Mouse (Mus musculus): ENCODE measurements around the gene Gm8334. TPM values are rescaled to one million over a fixed set of nuclear protein-coding genes. Genes with fewer than 3 reads are reported as not detected.
"Not testable (repeated sequence)": the region's sequence is repeated elsewhere in the genome, so short reads cannot be mapped to it uniquely, and the experiment has no call there.

Gene Gm8334
- total RNA-seq (2021) = not detected
- long read RNA-seq, experiment 1 = 0 reads
- long read RNA-seq, experiment 2 = 0 reads

DNA sequence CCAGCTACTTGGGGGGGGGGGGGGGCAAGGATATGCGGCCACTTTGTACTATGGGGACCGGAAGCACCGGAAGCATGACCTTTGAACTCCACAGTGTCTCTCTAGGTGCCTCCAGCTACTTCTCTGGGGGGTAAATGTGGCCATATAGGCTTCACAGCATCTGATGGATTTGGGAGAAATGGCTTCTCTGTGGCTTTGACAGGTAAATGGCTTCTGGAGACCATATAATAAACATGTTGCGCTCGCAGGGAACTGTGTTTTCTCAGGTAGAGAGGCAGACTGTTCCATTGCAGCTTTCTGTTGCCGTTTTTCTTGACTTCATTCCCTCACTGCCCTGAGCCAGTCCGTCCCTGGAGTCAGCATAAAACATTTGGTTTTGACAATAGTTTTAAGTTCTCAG is at the start of gene Gm8334:
Gene Gm8334 (minus strand): TSS at position 101 of the 400 bp plus-strand sequence.
- not testable (repeated sequence) for DNase-seq (ENCODE audit: low spot score in 2 of 2)

DNA sequence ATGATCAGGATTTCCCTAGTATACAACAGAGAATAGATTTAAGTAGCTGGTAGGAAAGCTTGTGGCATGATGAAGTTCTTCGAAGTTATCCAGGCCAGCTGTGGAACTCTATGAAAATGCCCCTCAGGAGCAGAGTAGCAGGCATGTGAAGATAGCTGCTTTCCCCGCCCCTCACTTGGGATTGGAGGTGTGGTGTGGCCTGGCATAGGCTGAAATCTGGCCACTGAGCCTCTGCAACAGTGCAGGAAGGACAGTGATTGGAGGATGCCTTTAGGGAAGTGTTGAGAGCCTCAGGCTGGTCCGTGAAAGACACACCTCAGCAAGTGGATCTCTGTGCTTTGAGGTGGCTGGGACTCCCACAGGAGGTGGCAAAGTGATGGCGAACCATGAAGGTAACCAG is 48.3 kb upstream of the Gm8334 start, which contains the start of gene Gm15127:
Gene Gm15127 (plus strand): TSS at position 301 of the 400 bp plus-strand sequence.
- not testable (repeated sequence) for DNase-seq (ENCODE audit: low spot score in 2 of 2)

Other genes with a start within 250 kb of the Gm8334 start
- gene Gm15114, start 126.2 kb downstream of the Gm8334 start, total RNA-seq (2021) = not detected
- gene Gm15127, start 48.4 kb upstream of the Gm8334 start, total RNA-seq (2021) = not detected
- gene Luzp4, start 242.5 kb upstream of the Gm8334 start, total RNA-seq (2021) = not detected

Measured in adrenal gland, postnatal 4 days (tissue).